Mouse (Mus musculus) midbrain, embryonic 16.5 days (tissue): ENCODE results near the gene Nat8f2. TPM values are rescaled to one million over a fixed set of nuclear protein-coding genes. Genes with fewer than 3 reads are reported as not detected.

Experiments used
- ATAC-seq: fragments of 200-750 bp; cut with Nextera tagmentation; 2 replicates; pipeline ENCODE4 v1.8.0; 2017; ENCODE audit warnings: moderate TSS enrichment
- H3K27ac ChIP-seq: fragments of 300-500 bp; sonication (generic); 2 replicates; pipeline ENCODE4 v1.5.1; 2014; ENCODE audit warnings: mild to moderate bottlenecking, low read length, mixed read lengths
- H3K27me3 ChIP-seq: fragments of 300-500 bp; sonication (generic); 2 replicates; pipeline ENCODE4 v1.6.1; 2014; ENCODE audit warnings: low read depth, low read length, mixed read lengths; ENCODE audit not compliant: control insufficient read depth, insufficient read depth
- H3K36me3 ChIP-seq: fragments of 300-500 bp; sonication (generic); 2 replicates; pipeline ENCODE4 v1.6.1; 2014; ENCODE audit warnings: mild to moderate bottlenecking, low read length, moderate library complexity, mixed read lengths; ENCODE audit not compliant: control insufficient read depth, insufficient read depth
- H3K4me1 ChIP-seq: fragments of 300-500 bp; sonication (generic); 2 replicates; pipeline ENCODE4 v1.6.1; 2014; ENCODE audit warnings: mild to moderate bottlenecking, low read length, mixed read lengths; ENCODE audit not compliant: control insufficient read depth, insufficient read depth
- H3K4me2 ChIP-seq: fragments of 300-500 bp; sonication (generic); 2 replicates; pipeline ENCODE4 v1.6.1; 2014; ENCODE audit warnings: mild to moderate bottlenecking, low read length, mixed read lengths
- H3K4me3 ChIP-seq: fragments of 300-500 bp; sonication (generic); 2 replicates; pipeline ENCODE4 v1.5.1; 2014; ENCODE audit warnings: low read depth, mild to moderate bottlenecking, low read length, moderate library complexity, mixed read lengths
- H3K9ac ChIP-seq: fragments of 300-500 bp; sonication (generic); 2 replicates; pipeline ENCODE4 v1.6.1; 2014; ENCODE audit warnings: low read depth, low read length, mixed read lengths
- H3K9me3 ChIP-seq: fragments of 300-500 bp; sonication (generic); replicated peaks from 2 replicates; pipeline ENCODE4 v1.6.1; 2014; ENCODE audit warnings: mild to moderate bottlenecking, low read length, mixed read lengths; ENCODE audit not compliant: control insufficient read depth, poor library complexity, severe bottlenecking
- WGBS: fragments of 180-500 bp; shearing (Covaris S2); extraction: QIAGEN DNeasy Blood & Tissue Kit; methylation state at CpG from one replicate; pipeline ENCODE4 v1.1.7; 2014; 5-methylcytosine and 5-hydroxymethylcytosine counted together
- polyA plus RNA-seq: library from polyadenylated mRNA; unstranded; fragments of >200 nt; fragmentation: Nextera tagmentation; extraction: Ambion mirVana; gene quantifications from 2 replicates; pipeline ENCODE4 v1.2.1, GENCODE M21; 2015

Gene Nat8f2
- polyA plus RNA-seq, 1 experiment from 2014 or later = 0.05 TPM

- H3K27ac ChIP-seq = no peak overlapping the region
- no peaks in the 10 kb centered on the region for H3K9me3 ChIP-seq
- ATAC-seq = no peak
- 19% methylated on average over 1 of the region's 1 CpGs for WGBS
- H3K4me1 ChIP-seq = no peaks in the 10 kb centered on the region
- H3K4me3 ChIP-seq = no peak overlapping the region
- no peak overlapping the region for H3K4me2 ChIP-seq
- H3K36me3 ChIP-seq = no peaks in the 10 kb centered on the region
- no peak overlapping the region for H3K9ac ChIP-seq
- no peaks in the 10 kb centered on the region for H3K27me3 ChIP-seq
Measured at GRCm38 (mm10) chr6:85818338-85818737, 50.6 kb downstream of the Nat8f2 start.

Other genes with a start within 250 kb of the Nat8f2 start
- not detected in 2 replicates for gene Nat8f7, start 156.0 kb downstream of the Nat8f2 start, polyA plus RNA-seq
- 0.51 and 0.52 TPM in 2 replicates for gene Nat8f3, start 103.4 kb downstream of the Nat8f2 start, polyA plus RNA-seq
- not detected in 2 replicates for gene Nat8f6, start 48.2 kb downstream of the Nat8f2 start, polyA plus RNA-seq
- 0.25 TPM in 1 of 2 replicates, not detected in the other for gene Nat8f5, start 48.2 kb downstream of the Nat8f2 start, polyA plus RNA-seq
- 0.33 TPM in 1 of 2 replicates, not detected in the other for gene Nat8, start 37.1 kb downstream of the Nat8f2 start, polyA plus RNA-seq
- 7.0 TPM in 2 replicates for gene Nat8f4, start 35.7 kb upstream of the Nat8f2 start, polyA plus RNA-seq
- gene Tprkb, start 42.7 kb upstream of the Nat8f2 start, polyA plus RNA-seq = 53.7 and 60.1 TPM in 2 replicates
- 19.9 and 23.1 TPM in 2 replicates for gene Nat8f1, start 46.5 kb upstream of the Nat8f2 start, polyA plus RNA-seq
- gene Dusp11, start 92.5 kb upstream of the Nat8f2 start, polyA plus RNA-seq = 51.0 and 60.8 TPM in 2 replicates
- not detected in 2 replicates for gene Figla, start 147.0 kb upstream of the Nat8f2 start, polyA plus RNA-seq
- gene Add2, start 159.5 kb upstream of the Nat8f2 start, polyA plus RNA-seq = 166 and 197 TPM in 2 replicates